Mouse (Mus musculus): Measurements from ENCODE around the gene Dusp9. TPM values are rescaled to one million over a fixed set of nuclear protein-coding genes. Genes with fewer than 3 reads are reported as not detected.

Dusp9 gene
- total and polyA plus RNA-seq, 2 experiments from 2014 or later: 0.12 to 2.2 TPM

DNA sequence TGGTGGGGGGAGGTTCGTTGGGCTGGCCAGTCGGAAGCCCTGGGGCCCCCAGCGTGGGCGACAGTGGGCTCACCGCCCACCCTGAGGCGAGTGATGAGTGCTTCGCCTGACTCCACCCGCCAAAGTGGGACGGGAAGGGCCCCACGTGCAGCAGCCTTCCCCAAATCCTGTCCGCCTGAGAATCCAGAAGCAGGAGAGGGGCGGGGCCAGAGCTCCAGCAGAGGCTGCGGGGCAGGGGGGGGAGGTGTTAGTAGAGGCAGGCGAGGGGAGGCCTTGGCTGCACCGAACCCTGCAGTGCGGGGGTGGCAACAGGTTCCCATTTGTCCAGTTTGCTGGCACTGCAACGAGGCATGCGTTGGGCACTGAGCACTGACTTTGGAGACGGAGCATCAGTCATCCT lies 1.8 kb upstream of the Dusp9 start:
- Histone ChIP-seq H3K4me2 (ENCODE audit: low read depth, low read length) (peak overlapping the region; percentile 53), H3K27ac (ENCODE audit: low read depth) (no peak overlapping the region), H3K9ac (replicated peaks; ENCODE audit: low read depth, low read length) (no peak overlapping the region), H3K9me3 (replicated peaks; ENCODE audit: control insufficient read depth, low read length) (no peaks in the 10 kb centered on the region), H3K27me3 (ENCODE audit: control insufficient read depth, insufficient read depth, low read length) (peaks cover 65% of the 10 kb centered on the region), H3K36me3 (replicated peaks; ENCODE audit: control insufficient read depth, insufficient read depth, low read length) (no peaks in the 10 kb centered on the region), H3K4me3 (ENCODE audit: low read depth, low read length) (peak overlapping the region; percentile 26), H3K4me1 (ENCODE audit: control insufficient read depth, insufficient read depth) (no peaks in the 10 kb centered on the region)
- TF ChIP-seq CTCF (IDR thresholded peaks at IDR 0.05; ENCODE audit: low read depth) (no peak), EP300 (IDR thresholded peaks at IDR 0.05; ENCODE audit: low read depth) (no peak)
- DNase-seq (ENCODE audit: low spot score) (no peak), ATAC-seq (ENCODE audit: insufficient read depth, low read depth) (no peak)
- 21% methylated on average over 18 of the region's 19 CpGs for WGBS

- Histone ChIP-seq H3K36me3 (replicated peaks; ENCODE audit: control insufficient read depth, insufficient read depth, low read length) (no peaks in the 10 kb centered on the region), H3K9me3 (replicated peaks; ENCODE audit: control insufficient read depth, low read length) (no peaks in the 10 kb centered on the region), H3K27me3 (ENCODE audit: control insufficient read depth, insufficient read depth, low read length) (peaks cover 60% of the 10 kb centered on the region), H3K27ac (ENCODE audit: low read depth) (no peak overlapping the region), H3K4me1 (ENCODE audit: control insufficient read depth, insufficient read depth) (no peaks in the 10 kb centered on the region), H3K4me2 (ENCODE audit: low read depth, low read length) (peak overlapping the region; percentile 57), H3K9ac (replicated peaks; ENCODE audit: low read depth, low read length) (no peak overlapping the region), H3K4me3 (ENCODE audit: low read depth, low read length) (peak overlapping the region; percentile 28)
- DNase-seq (ENCODE audit: low spot score) (no peak), ATAC-seq (ENCODE audit: insufficient read depth, low read depth) (no peak)
- TF ChIP-seq CTCF (IDR thresholded peaks at IDR 0.05; ENCODE audit: low read depth) (no peak), EP300 (IDR thresholded peaks at IDR 0.05; ENCODE audit: low read depth) (no peak)
- 17% methylated on average over 40 of the region's 41 CpGs for WGBS
Observed at GRCm38 (mm10) chrX:73639901-73640469, 766 bp downstream of the Dusp9 start.

DNA sequence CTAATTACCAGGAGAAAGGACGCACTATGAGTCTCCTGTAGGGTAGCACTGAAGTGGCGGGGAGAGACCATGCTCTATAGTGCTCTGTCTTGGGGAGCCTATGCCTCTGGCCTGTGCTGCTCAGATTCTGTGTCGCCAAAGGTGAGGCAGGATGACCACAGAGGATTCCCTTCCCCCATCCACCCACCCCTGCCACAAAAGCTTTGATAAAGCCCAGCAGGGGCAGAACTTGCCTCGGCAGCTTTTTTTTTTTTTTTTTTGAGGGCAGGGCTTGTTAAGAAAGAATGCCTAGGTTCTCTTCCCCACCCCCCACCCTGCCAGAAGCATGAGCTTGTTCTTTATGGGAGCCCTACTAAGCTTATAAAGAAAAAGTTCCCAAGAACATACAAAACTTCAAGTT lies 5.9 kb downstream of the Dusp9 start:
- Histone ChIP-seq H3K4me2 (ENCODE audit: low read depth, low read length) (no peak overlapping the region), H3K27me3 (ENCODE audit: control insufficient read depth, insufficient read depth, low read length) (peaks cover 15% of the 10 kb centered on the region; the same call in 1 of the 2 replicates), H3K4me3 (ENCODE audit: low read depth, low read length) (no peak overlapping the region), H3K9me3 (replicated peaks; ENCODE audit: control insufficient read depth, low read length) (no peaks in the 10 kb centered on the region), H3K4me1 (ENCODE audit: control insufficient read depth, insufficient read depth) (no peaks in the 10 kb centered on the region), H3K36me3 (replicated peaks; ENCODE audit: control insufficient read depth, insufficient read depth, low read length) (no peaks in the 10 kb centered on the region), H3K9ac (replicated peaks; ENCODE audit: low read depth, low read length) (no peak overlapping the region), H3K27ac (ENCODE audit: low read depth) (no peak overlapping the region)
- WGBS: 41% methylated on average over 4 of the region's 4 CpGs
- no peak for DNase-seq (ENCODE audit: low spot score)
- TF ChIP-seq EP300 (IDR thresholded peaks at IDR 0.05; ENCODE audit: low read depth) (no peak), CTCF (IDR thresholded peaks at IDR 0.05; ENCODE audit: low read depth) (no peak)
- no peak for ATAC-seq (ENCODE audit: insufficient read depth, low read depth)

- Histone ChIP-seq H3K27me3 (ENCODE audit: control insufficient read depth, insufficient read depth, low read length) (no peaks in the 10 kb centered on the region), H3K4me3 (ENCODE audit: low read depth, low read length) (no peak overlapping the region), H3K4me1 (ENCODE audit: control insufficient read depth, insufficient read depth) (no peaks in the 10 kb centered on the region), H3K9me3 (replicated peaks; ENCODE audit: control insufficient read depth, low read length) (no peaks in the 10 kb centered on the region), H3K27ac (ENCODE audit: low read depth) (no peak overlapping the region), H3K4me2 (ENCODE audit: low read depth, low read length) (no peak overlapping the region), H3K36me3 (replicated peaks; ENCODE audit: control insufficient read depth, insufficient read depth, low read length) (no peaks in the 10 kb centered on the region), H3K9ac (replicated peaks; ENCODE audit: low read depth, low read length) (no peak overlapping the region)
- no peak for ATAC-seq (ENCODE audit: insufficient read depth, low read depth)
- DNase-seq (ENCODE audit: low spot score): no peak
- 53% methylated on average over 3 of the region's 3 CpGs for WGBS
- TF ChIP-seq CTCF (IDR thresholded peaks at IDR 0.05; ENCODE audit: low read depth) (no peak), EP300 (IDR thresholded peaks at IDR 0.05; ENCODE audit: low read depth) (no peak)
Observed at GRCm38 (mm10) chrX:73650869-73651268, 11.7 kb downstream of the Dusp9 start.

DNA sequence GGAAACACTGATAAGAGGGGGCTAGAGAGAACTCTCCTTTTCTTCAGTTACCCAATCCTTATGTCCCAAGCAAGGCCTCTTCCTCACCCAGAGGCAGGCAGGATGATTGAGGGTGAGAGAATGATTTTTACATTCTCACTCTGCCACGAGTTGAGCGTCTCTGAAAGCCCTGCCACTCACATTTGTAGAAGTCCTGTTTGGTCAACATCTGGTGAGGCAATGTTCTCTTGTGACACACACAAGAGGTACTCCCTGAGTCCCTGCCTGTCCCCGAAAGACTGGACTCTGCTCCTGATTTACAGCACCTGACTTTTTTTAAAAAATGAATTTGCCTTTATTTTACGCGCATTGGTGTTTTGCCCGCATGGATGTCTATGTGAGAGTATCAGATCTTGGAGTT lies 14.2 kb downstream of the Dusp9 start:
- no peaks in the 10 kb centered on the region for H3K4me1 ChIP-seq (ENCODE audit: control insufficient read depth, insufficient read depth)
- no peak for ATAC-seq (ENCODE audit: insufficient read depth, low read depth)
- no peaks in the 10 kb centered on the region for H3K27me3 ChIP-seq (ENCODE audit: control insufficient read depth, insufficient read depth, low read length)
- DNase-seq (ENCODE audit: low spot score): no peak
- H3K27ac ChIP-seq (ENCODE audit: low read depth): no peak overlapping the region
- H3K4me3 ChIP-seq (ENCODE audit: low read depth, low read length): no peak overlapping the region
- no peak overlapping the region for H3K9ac ChIP-seq (replicated peaks; ENCODE audit: low read depth, low read length)
- H3K4me2 ChIP-seq (ENCODE audit: low read depth, low read length): no peak overlapping the region
- no peaks in the 10 kb centered on the region for H3K9me3 ChIP-seq (replicated peaks; ENCODE audit: control insufficient read depth, low read length)
- no peak for TF ChIP-seq EP300 (IDR thresholded peaks at IDR 0.05; ENCODE audit: low read depth)
- no peak for TF ChIP-seq CTCF (IDR thresholded peaks at IDR 0.05; ENCODE audit: low read depth)
- H3K36me3 ChIP-seq (replicated peaks; ENCODE audit: control insufficient read depth, insufficient read depth, low read length): no peaks in the 10 kb centered on the region
- 77% methylated on average over 6 of the region's 6 CpGs for whole genome bisulfite sequencing

DNA sequence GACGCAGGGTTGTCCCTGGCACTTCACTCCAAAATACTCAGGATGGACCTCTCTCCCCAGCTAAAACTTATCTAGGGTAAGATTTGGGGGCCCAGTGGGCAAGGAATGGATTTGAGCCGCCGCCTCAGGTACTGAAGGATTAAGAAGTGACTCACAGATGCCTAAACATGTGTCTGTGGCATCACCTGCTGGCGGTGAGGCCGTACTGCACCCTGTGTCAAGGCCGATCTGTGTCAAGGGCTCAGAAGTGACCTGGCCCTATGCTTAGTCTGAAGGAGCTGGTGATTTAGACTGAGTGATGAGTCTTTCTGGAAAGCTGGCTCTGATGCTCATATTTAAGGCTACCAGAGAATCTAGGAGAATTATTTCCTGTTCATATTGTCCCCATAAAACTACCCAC lies 15.0 kb downstream of the Dusp9 start:
- H3K36me3 ChIP-seq (replicated peaks; ENCODE audit: control insufficient read depth, insufficient read depth, low read length): no peaks in the 10 kb centered on the region
- 9% methylated on average over 6 of the region's 6 CpGs for WGBS
- H3K4me1 ChIP-seq (ENCODE audit: control insufficient read depth, insufficient read depth): no peaks in the 10 kb centered on the region
- H3K4me3 ChIP-seq (ENCODE audit: low read depth, low read length): no peak overlapping the region
- no peak overlapping the region for H3K27ac ChIP-seq (ENCODE audit: low read depth)
- no peaks in the 10 kb centered on the region for H3K27me3 ChIP-seq (ENCODE audit: control insufficient read depth, insufficient read depth, low read length)
- no peak overlapping the region for H3K4me2 ChIP-seq (ENCODE audit: low read depth, low read length)
- DNase-seq (ENCODE audit: low spot score) (peak; percentile 51), ATAC-seq (ENCODE audit: insufficient read depth, low read depth) (no peak)
- TF ChIP-seq CTCF (IDR thresholded peaks at IDR 0.05; ENCODE audit: low read depth) (peak; percentile 84), EP300 (IDR thresholded peaks at IDR 0.05; ENCODE audit: low read depth) (no peak)
- no peaks in the 10 kb centered on the region for H3K9me3 ChIP-seq (replicated peaks; ENCODE audit: control insufficient read depth, low read length)
- no peak overlapping the region for H3K9ac ChIP-seq (replicated peaks; ENCODE audit: low read depth, low read length)
